In the genomic region with DNA sequence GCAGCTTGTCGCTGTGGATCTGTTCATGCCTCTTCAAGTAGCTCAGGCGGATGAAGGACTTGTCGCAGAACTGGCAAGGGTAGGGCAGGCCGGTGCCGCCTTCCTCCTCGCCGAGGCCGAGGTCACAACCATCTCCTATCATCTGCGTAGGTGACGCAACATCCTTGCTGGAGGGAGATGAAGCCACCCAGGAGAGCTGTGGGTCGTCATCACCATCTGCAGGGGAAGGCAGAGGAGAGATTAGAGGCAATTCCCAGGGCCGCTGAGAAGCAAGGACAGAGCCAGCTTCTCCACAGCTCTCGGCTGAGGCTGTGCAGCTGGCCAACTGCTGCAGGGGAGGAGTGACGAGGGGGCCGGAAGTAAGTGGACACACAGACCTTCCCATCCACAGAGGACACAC, we compare ENCODE assay signal across 11 mouse cellular contexts.
DNase-seq lines count a peak whose midpoint lies in the region; ATAC-seq lines count a peak whose summit lies in the region.
"Had no signal": no experiment of that assay in that cellular context is flagged by ENCODE, and none has a peak within 500 bp of the region (broad histone marks: within the 10 kb centered on the region; RNA-seq: fewer than 3 reads in every experiment).

No protein-coding gene starts in this region.

- no peak for ATAC-seq in hindbrain, embryonic 16.5 days
- no peak for ATAC-seq in neural tube, embryonic 11.5 days (ENCODE audit: insufficient read depth, low FRiP score, low TSS enrichment)
- no peak for ATAC-seq in midbrain, embryonic 14.5 days (ENCODE audit: low FRiP score, low TSS enrichment)

- no peak overlapping the region for H3K4me2 ChIP-seq in hindbrain, embryonic 16.5 days (ENCODE audit: low read length)
- no peak overlapping the region for H3K4me2 ChIP-seq in neural tube, embryonic 11.5 days (ENCODE audit: low read depth)
- no peak overlapping the region for H3K4me2 ChIP-seq in midbrain, embryonic 14.5 days (ENCODE audit: low read length)
- H3K4me2 ChIP-seq: embryonic facial prominence, embryonic 15.5 days had no signal

- peak overlapping the region; percentile 91 for H3K27ac ChIP-seq in hindbrain, embryonic 10.5 days
- H3K27ac ChIP-seq in hindbrain, embryonic 16.5 days (ENCODE audit: low read depth, low read length) = no peak overlapping the region
- H3K27ac ChIP-seq in neural tube, embryonic 11.5 days (ENCODE audit: low read depth, low read length) = 0 out of 2 replicates have a peak overlapping the region, but pooled peaks have one; percentile 2
- peak overlapping the region; percentile 41; the same call in 1 of the 2 replicates for H3K27ac ChIP-seq in midbrain, embryonic 14.5 days (replicated peaks; ENCODE audit: low read depth, low read length)

- peak; percentile 22 for DNase-seq in hindbrain, embryonic 10.5 days (ENCODE audit: low spot score)
- no peak for DNase-seq in neural tube, embryonic 11.5 days (ENCODE audit: low spot score)
- no peak for DNase-seq in neural tube, embryonic 10.5 days (ENCODE audit: extremely low spot score, low spot score)
- DNase-seq in gastrocnemius, postnatal 25 days = peak; percentile 40
- DNase-seq in midbrain, embryonic 14.5 days = no peak
- DNase-seq in B cell, adult 2 months = no peak
- no peak for DNase-seq in cerebellum, adult 9-10 months
- DNase-seq: right cerebral cortex, postnatal 4 days; thymus, postnatal 36 days had no signal

- H3K4me3 ChIP-seq in hindbrain, embryonic 10.5 days = no peak overlapping the region
- H3K4me3 ChIP-seq in hindbrain, embryonic 16.5 days (ENCODE audit: low read length) = no peak overlapping the region
- H3K4me3 ChIP-seq in neural tube, embryonic 11.5 days (ENCODE audit: low read depth, low read length) = no peak overlapping the region
- H3K4me3 ChIP-seq in midbrain, embryonic 14.5 days (replicated peaks; ENCODE audit: low read depth, low read length) = no peak overlapping the region
- H3K4me3 ChIP-seq: embryonic facial prominence, embryonic 15.5 days had no signal

- no peak overlapping the region for H3K9ac ChIP-seq in hindbrain, embryonic 16.5 days (ENCODE audit: low read depth, low read length)
- H3K9ac ChIP-seq in neural tube, embryonic 11.5 days (ENCODE audit: low read length) = no peak overlapping the region
- no peak overlapping the region for H3K9ac ChIP-seq in midbrain, embryonic 14.5 days (replicated peaks; ENCODE audit: low read length)
- H3K9ac ChIP-seq: embryonic facial prominence, embryonic 15.5 days had no signal

- H3K36me3 ChIP-seq in hindbrain, embryonic 10.5 days = peaks cover 52% of the 10 kb centered on the region
- peaks cover 10% of the 10 kb centered on the region for H3K36me3 ChIP-seq in hindbrain, embryonic 16.5 days (ENCODE audit: control insufficient read depth, insufficient read depth, low read length)
- H3K36me3 ChIP-seq in neural tube, embryonic 11.5 days (ENCODE audit: control insufficient read depth, insufficient read depth, low read length) = peaks cover 21% of the 10 kb centered on the region
- H3K36me3 ChIP-seq in midbrain, embryonic 14.5 days (ENCODE audit: control insufficient read depth, insufficient read depth, low read length) = peaks cover 42% of the 10 kb centered on the region

- no peaks in the 10 kb centered on the region for H3K27me3 ChIP-seq in hindbrain, embryonic 10.5 days (ENCODE audit: insufficient read depth, poor library complexity, severe bottlenecking)
- no peaks in the 10 kb centered on the region for H3K27me3 ChIP-seq in hindbrain, embryonic 16.5 days (replicated peaks; ENCODE audit: control insufficient read depth, insufficient read depth, low read length)
- H3K27me3 ChIP-seq in neural tube, embryonic 11.5 days (ENCODE audit: control insufficient read depth, insufficient read depth, low read length) = no peaks in the 10 kb centered on the region
- no peaks in the 10 kb centered on the region for H3K27me3 ChIP-seq in midbrain, embryonic 14.5 days (ENCODE audit: control insufficient read depth, insufficient read depth, low read length)
- H3K27me3 ChIP-seq: embryonic facial prominence, embryonic 15.5 days had no signal

- peaks cover 69% of the 10 kb centered on the region for H3K4me1 ChIP-seq in hindbrain, embryonic 10.5 days (replicated peaks)
- H3K4me1 ChIP-seq in hindbrain, embryonic 16.5 days (ENCODE audit: control insufficient read depth, insufficient read depth, low read depth, low read length) = peaks cover 21% of the 10 kb centered on the region
- peaks cover 23% of the 10 kb centered on the region for H3K4me1 ChIP-seq in neural tube, embryonic 11.5 days (ENCODE audit: control insufficient read depth, insufficient read depth, low read length)
- H3K4me1 ChIP-seq in midbrain, embryonic 14.5 days (ENCODE audit: control insufficient read depth, insufficient read depth, low read length) = peaks cover 41% of the 10 kb centered on the region

- no peaks in the 10 kb centered on the region for H3K9me3 ChIP-seq in hindbrain, embryonic 10.5 days
- H3K9me3 ChIP-seq in hindbrain, embryonic 16.5 days (ENCODE audit: control insufficient read depth, low read length) = no peaks in the 10 kb centered on the region
- H3K9me3 ChIP-seq in neural tube, embryonic 11.5 days (ENCODE audit: control insufficient read depth, low read length) = no peaks in the 10 kb centered on the region
- H3K9me3 ChIP-seq in midbrain, embryonic 14.5 days (ENCODE audit: control insufficient read depth, low read length) = no peaks in the 10 kb centered on the region
- H3K9me3 ChIP-seq: embryonic facial prominence, embryonic 15.5 days had no signal

- 78% methylated on average over 15 of the region's 15 CpGs for WGBS in hindbrain, embryonic 10.5 days
- whole genome bisulfite sequencing in hindbrain, embryonic 16.5 days = 69% methylated on average over 15 of the region's 15 CpGs
- WGBS in neural tube, embryonic 11.5 days = 80% methylated on average over 15 of the region's 15 CpGs
- 67% methylated on average over 15 of the region's 15 CpGs for WGBS in midbrain, embryonic 14.5 days

Comparison
In these comparisons a context has a peak if more than half of its experiments do, and no peak if none do; other contexts are left out.
1. DNase-seq: peak in hindbrain, embryonic 10.5 days (single experiment) and gastrocnemius, postnatal 25 days (single experiment); none in neural tube, embryonic 11.5 days (single experiment), neural tube, embryonic 10.5 days (single experiment), midbrain, embryonic 14.5 days (single experiment), B cell, adult 2 months (0 of 2) and cerebellum, adult 9-10 months (single experiment).